ENCODE assay signal across 24 mouse cellular contexts in the genomic region with DNA sequence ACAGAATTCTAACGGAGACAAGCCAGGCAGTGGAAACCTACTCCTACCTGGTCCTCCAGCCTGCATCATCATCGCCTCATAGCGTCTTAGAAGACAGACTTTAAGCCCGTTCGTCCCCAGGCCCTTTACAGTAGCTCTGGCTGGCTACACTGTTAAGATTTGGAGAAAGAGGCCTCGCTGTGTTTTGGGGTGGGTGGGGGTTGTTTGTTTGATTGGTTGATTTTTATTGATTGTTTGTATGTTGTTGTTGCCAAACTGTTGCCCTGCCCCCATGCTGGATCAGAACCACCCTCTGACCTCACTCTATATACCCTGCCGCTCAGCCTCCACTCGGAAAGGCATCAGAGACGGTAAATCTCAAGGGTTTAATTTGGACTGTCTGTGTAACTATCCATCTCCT. TPM values are rescaled to one million over a fixed set of nuclear protein-coding genes. Genes with fewer than 3 reads are reported as not detected.
DNase-seq lines count a peak whose midpoint lies in the region; ATAC-seq lines count a peak whose summit lies in the region.
"Had no signal": no experiment of that assay in that cellular context is flagged by ENCODE, and none has a peak within 500 bp of the region (broad histone marks: within the 10 kb centered on the region; RNA-seq: fewer than 3 reads in every experiment).

No protein-coding gene starts in this region.

- peaks cover 64% of the 10 kb centered on the region for H3K4me1 ChIP-seq in embryonic facial prominence, embryonic 13.5 days
- H3K4me1 ChIP-seq in embryonic facial prominence, embryonic 10.5 days, result peaks cover 89% of the 10 kb centered on the region
- peaks cover 82% of the 10 kb centered on the region for H3K4me1 ChIP-seq in heart, embryonic 12.5 days (replicated peaks)
- peaks cover 78% of the 10 kb centered on the region for H3K4me1 ChIP-seq in heart, embryonic 11.5 days (ENCODE audit: control insufficient read depth, insufficient read depth, low read length)
- H3K4me1 ChIP-seq in hindbrain, embryonic 12.5 days, result peaks cover 67% of the 10 kb centered on the region
- H3K4me1 ChIP-seq in hindbrain, embryonic 14.5 days (replicated peaks; ENCODE audit: control insufficient read depth, insufficient read depth, low read length), result peaks cover 54% of the 10 kb centered on the region

- 0 out of 2 replicates have a peak, but pooled peaks cover 6% of the 10 kb centered on the region for H3K36me3 ChIP-seq in embryonic facial prominence, embryonic 13.5 days
- peaks cover 19% of the 10 kb centered on the region for H3K36me3 ChIP-seq in embryonic facial prominence, embryonic 10.5 days (replicated peaks)
- peaks cover 8% of the 10 kb centered on the region; the same call in 1 of the 2 replicates for H3K36me3 ChIP-seq in heart, embryonic 12.5 days
- H3K36me3 ChIP-seq in heart, embryonic 11.5 days (ENCODE audit: control insufficient read depth, insufficient read depth, low read length), result no peaks in the 10 kb centered on the region
- peaks cover 4% of the 10 kb centered on the region for H3K36me3 ChIP-seq in hindbrain, embryonic 12.5 days
- H3K36me3 ChIP-seq in hindbrain, embryonic 14.5 days (replicated peaks; ENCODE audit: control insufficient read depth, insufficient read depth), result no peaks in the 10 kb centered on the region
- H3K36me3 ChIP-seq: embryonic facial prominence, embryonic 15.5 days; kidney, embryonic 15.5 days; stomach, embryonic 15.5 days had no signal

- H3K27me3 ChIP-seq in embryonic facial prominence, embryonic 13.5 days, result no peaks in the 10 kb centered on the region
- no peaks in the 10 kb centered on the region for H3K27me3 ChIP-seq in embryonic facial prominence, embryonic 10.5 days (replicated peaks; ENCODE audit: low read depth, poor library complexity, severe bottlenecking)
- H3K27me3 ChIP-seq in heart, embryonic 12.5 days (replicated peaks), result no peaks in the 10 kb centered on the region
- no peaks in the 10 kb centered on the region for H3K27me3 ChIP-seq in heart, embryonic 11.5 days (ENCODE audit: control insufficient read depth, insufficient read depth, low read length)
- H3K27me3 ChIP-seq in hindbrain, embryonic 12.5 days, result no peaks in the 10 kb centered on the region
- H3K27me3 ChIP-seq in hindbrain, embryonic 14.5 days (ENCODE audit: control insufficient read depth, insufficient read depth, low read length), result no peaks in the 10 kb centered on the region
- H3K27me3 ChIP-seq: embryonic facial prominence, embryonic 15.5 days; kidney, embryonic 15.5 days; limb, embryonic 15.5 days; stomach, embryonic 15.5 days had no signal

- ATAC-seq in embryonic facial prominence, embryonic 13.5 days (ENCODE audit: insufficient number of reproducible peaks, insufficient read depth, low FRiP score, low TSS enrichment, low read depth), result no peak
- ATAC-seq in heart, embryonic 12.5 days (ENCODE audit: insufficient number of reproducible peaks, low FRiP score), result no peak
- no peak for ATAC-seq in heart, embryonic 11.5 days (replicated peaks; ENCODE audit: insufficient number of reproducible peaks, low FRiP score, low TSS enrichment)
- no peak for ATAC-seq in hindbrain, embryonic 12.5 days (ENCODE audit: low FRiP score)
- no peak for ATAC-seq in hindbrain, embryonic 14.5 days (ENCODE audit: low FRiP score)

- DNase-seq in embryonic facial prominence, embryonic 10.5 days (ENCODE audit: low spot score), result no peak
- no peak for DNase-seq in hindbrain, embryonic 14.5 days (ENCODE audit: low spot score)
- peak; percentile 33 for DNase-seq in testis, postnatal 10 days (ENCODE audit: low spot score)
- no peak for DNase-seq in testis, postnatal 14 days (ENCODE audit: low spot score)
- DNase-seq: cerebellum, adult 11 months; cerebellum, postnatal 36 days; embryo, embryonic 11 days; kidney, adult 11 months; kidney, postnatal 36 days; layer of hippocampus, adult 9-11 months; left cerebral cortex, postnatal 4 days; lung, embryonic 14.5 days; midbrain, embryonic 14.5 days; thymus, adult 2 months; thymus, postnatal 4 days had no signal

- WGBS in embryonic facial prominence, embryonic 13.5 days, result 75% methylated on average over 9 of the region's 9 CpGs
- 75% methylated on average over 9 of the region's 9 CpGs for WGBS in embryonic facial prominence, embryonic 10.5 days
- 68% methylated on average over 9 of the region's 9 CpGs for WGBS in heart, embryonic 12.5 days
- WGBS in heart, embryonic 11.5 days (ENCODE audit: insufficient replicate concordance), result 67% methylated on average over 9 of the region's 9 CpGs
- 76% methylated on average over 9 of the region's 9 CpGs for WGBS in hindbrain, embryonic 12.5 days
- WGBS in hindbrain, embryonic 14.5 days, result 72% methylated on average over 9 of the region's 9 CpGs

- H3K4me3 ChIP-seq in embryonic facial prominence, embryonic 13.5 days, result no peak overlapping the region
- H3K4me3 ChIP-seq in embryonic facial prominence, embryonic 10.5 days, result no peak overlapping the region
- no peak overlapping the region for H3K4me3 ChIP-seq in heart, embryonic 12.5 days
- H3K4me3 ChIP-seq in heart, embryonic 11.5 days (ENCODE audit: low read depth, low read length), result no peak overlapping the region
- no peak overlapping the region for H3K4me3 ChIP-seq in hindbrain, embryonic 12.5 days
- H3K4me3 ChIP-seq in hindbrain, embryonic 14.5 days (replicated peaks; ENCODE audit: low read length), result no peak overlapping the region
- H3K4me3 ChIP-seq: embryonic facial prominence, embryonic 15.5 days; kidney, embryonic 15.5 days; limb, embryonic 15.5 days; stomach, embryonic 15.5 days had no signal

- no peaks in the 10 kb centered on the region for H3K9me3 ChIP-seq in embryonic facial prominence, embryonic 13.5 days
- no peaks in the 10 kb centered on the region for H3K9me3 ChIP-seq in embryonic facial prominence, embryonic 10.5 days
- no peaks in the 10 kb centered on the region for H3K9me3 ChIP-seq in heart, embryonic 12.5 days (replicated peaks)
- H3K9me3 ChIP-seq in heart, embryonic 11.5 days (replicated peaks; ENCODE audit: control insufficient read depth, low read length), result no peaks in the 10 kb centered on the region
- H3K9me3 ChIP-seq in hindbrain, embryonic 12.5 days (replicated peaks), result no peaks in the 10 kb centered on the region
- H3K9me3 ChIP-seq in hindbrain, embryonic 14.5 days (ENCODE audit: control insufficient read depth, low read length), result no peaks in the 10 kb centered on the region
- H3K9me3 ChIP-seq: embryonic facial prominence, embryonic 15.5 days; kidney, embryonic 15.5 days; limb, embryonic 15.5 days; stomach, embryonic 15.5 days had no signal

- H3K9ac ChIP-seq in embryonic facial prominence, embryonic 13.5 days, result no peak overlapping the region
- H3K9ac ChIP-seq in heart, embryonic 12.5 days, result no peak overlapping the region
- H3K9ac ChIP-seq in heart, embryonic 11.5 days (ENCODE audit: low read depth, low read length), result no peak overlapping the region
- H3K9ac ChIP-seq in hindbrain, embryonic 12.5 days, result no peak overlapping the region
- no peak overlapping the region for H3K9ac ChIP-seq in hindbrain, embryonic 14.5 days
- H3K9ac ChIP-seq: embryonic facial prominence, embryonic 15.5 days; kidney, embryonic 15.5 days; limb, embryonic 15.5 days; liver, embryonic 14.5 days; lung, embryonic 14.5 days; stomach, embryonic 15.5 days had no signal

- H3K4me2 ChIP-seq in embryonic facial prominence, embryonic 13.5 days, result no peak overlapping the region
- no peak overlapping the region for H3K4me2 ChIP-seq in heart, embryonic 12.5 days
- no peak overlapping the region for H3K4me2 ChIP-seq in heart, embryonic 11.5 days
- H3K4me2 ChIP-seq in hindbrain, embryonic 12.5 days (replicated peaks), result no peak overlapping the region
- no peak overlapping the region for H3K4me2 ChIP-seq in hindbrain, embryonic 14.5 days (replicated peaks)
- H3K4me2 ChIP-seq: embryonic facial prominence, embryonic 15.5 days; kidney, embryonic 15.5 days; limb, embryonic 15.5 days; lung, embryonic 14.5 days; stomach, embryonic 15.5 days had no signal

- H3K27ac ChIP-seq in embryonic facial prominence, embryonic 13.5 days, result 0 out of 2 replicates have a peak overlapping the region, but pooled peaks have one; percentile 11
- H3K27ac ChIP-seq in embryonic facial prominence, embryonic 10.5 days (replicated peaks), result no peak overlapping the region
- H3K27ac ChIP-seq in heart, embryonic 12.5 days (ENCODE audit: poor library complexity, severe bottlenecking), result peak overlapping the region; percentile 36
- H3K27ac ChIP-seq in heart, embryonic 11.5 days (ENCODE audit: low read depth, low read length), result no peak overlapping the region
- H3K27ac ChIP-seq in hindbrain, embryonic 12.5 days, result peak overlapping the region; percentile 30; the same call in 1 of the 2 replicates
- H3K27ac ChIP-seq in hindbrain, embryonic 14.5 days, result no peak overlapping the region
- H3K27ac ChIP-seq: embryonic facial prominence, embryonic 15.5 days; limb, embryonic 15.5 days; liver, embryonic 14.5 days; stomach, embryonic 15.5 days had no signal

RNA-seq across cellular contexts. Expression of a gene that starts 55.6 kb away (rescaled TPM):
- 2.9 and 3.0 TPM in 2 replicates for polyA plus RNA-seq in embryonic facial prominence, embryonic 13.5 days (2015; fragmentation: Nextera tagmentation; extraction: Ambion mirVana)
- 2.4 and 2.7 TPM in 2 replicates for polyA plus RNA-seq in embryonic facial prominence, embryonic 10.5 days (2016; fragmentation: Nextera tagmentation; extraction: Ambion mirVana)
- polyA plus RNA-seq in heart, embryonic 12.5 days (2016; fragmentation: Nextera tagmentation; extraction: Ambion mirVana), result 3.2 and 3.7 TPM in 2 replicates
- 2.4 and 3.0 TPM in 2 replicates for polyA plus RNA-seq in heart, embryonic 11.5 days (2014; fragmentation: Nextera tagmentation; extraction: Ambion mirVana)
- 4.6 and 4.9 TPM in 2 replicates for polyA plus RNA-seq in hindbrain, embryonic 12.5 days (2016; fragmentation: Nextera tagmentation; extraction: Ambion mirVana)
- polyA plus RNA-seq in hindbrain, embryonic 14.5 days (2014; fragmentation: Nextera tagmentation; extraction: Ambion mirVana), result 4.9 TPM in 2 replicates

Comparison
In these comparisons a context has a peak if more than half of its experiments do, and no peak if none do; other contexts are left out.
1. H3K27ac ChIP-seq: peak in embryonic facial prominence, embryonic 13.5 days (single experiment), heart, embryonic 12.5 days (single experiment) and hindbrain, embryonic 12.5 days (single experiment); none in embryonic facial prominence, embryonic 10.5 days (single experiment), heart, embryonic 11.5 days (single experiment) and hindbrain, embryonic 14.5 days (single experiment).